Mouse (Mus musculus): ENCODE results near the gene Gm20388. TPM values are rescaled to one million over a fixed set of nuclear protein-coding genes. Genes with fewer than 3 reads are reported as not detected.

The Gm20388 gene
- polyA plus RNA-seq, 1 experiment from 2014 or later = not detected

DNA sequence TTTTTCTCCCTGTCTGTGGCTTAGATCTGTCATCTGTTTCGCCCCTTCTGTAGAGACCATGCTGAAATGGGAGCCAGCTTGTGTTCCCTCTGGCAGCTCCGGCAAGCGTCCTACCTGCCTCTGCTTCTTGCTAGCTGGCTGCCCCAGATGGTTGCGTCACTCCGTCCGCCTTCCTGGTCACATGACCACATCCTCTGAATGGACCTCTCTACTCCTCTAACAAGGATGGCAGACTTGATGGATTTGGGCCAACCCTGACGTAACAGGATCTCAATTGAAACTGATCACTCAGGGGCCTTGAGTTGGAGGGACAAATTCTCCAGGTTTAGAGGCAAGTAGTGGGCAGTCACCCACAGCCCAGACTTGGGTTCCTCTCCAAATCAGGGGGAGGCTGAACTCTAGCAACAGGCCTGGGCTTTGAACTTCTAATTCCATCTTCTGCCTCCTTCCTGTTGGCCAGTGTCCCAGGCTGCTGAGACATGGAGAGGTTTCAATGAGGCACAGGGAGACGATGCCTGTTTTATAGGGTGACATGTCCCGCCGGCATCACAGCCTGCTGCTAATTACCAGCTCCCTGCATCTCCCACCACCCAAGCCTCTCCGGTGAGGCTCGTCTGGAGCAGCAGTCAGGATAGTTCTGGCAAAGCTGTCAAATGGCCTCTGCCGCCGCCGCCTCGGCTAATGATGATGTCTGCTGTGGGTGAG, 2279.9 kb downstream of the Gm20388 start:
- no peaks in the 10 kb centered on the region for H3K9me3 ChIP-seq
- WGBS = 56% methylated on average over 16 of the region's 16 CpGs
- no peaks in the 10 kb centered on the region for H3K36me3 ChIP-seq
- no peak overlapping the region for H3K9ac ChIP-seq
- H3K27me3 ChIP-seq (replicated peaks) = peaks cover 8% of the 10 kb centered on the region
- H3K27ac ChIP-seq (replicated peaks) = peak overlapping the region; percentile 20; the same call in 1 of the 2 replicates
- H3K4me3 ChIP-seq = no peak overlapping the region
- ATAC-seq (ENCODE audit: extremely low read depth, insufficient number of reproducible peaks, low FRiP score, low TSS enrichment) = no peak
- H3K4me2 ChIP-seq = no peak overlapping the region
- peaks cover 51% of the 10 kb centered on the region for H3K4me1 ChIP-seq

DNA sequence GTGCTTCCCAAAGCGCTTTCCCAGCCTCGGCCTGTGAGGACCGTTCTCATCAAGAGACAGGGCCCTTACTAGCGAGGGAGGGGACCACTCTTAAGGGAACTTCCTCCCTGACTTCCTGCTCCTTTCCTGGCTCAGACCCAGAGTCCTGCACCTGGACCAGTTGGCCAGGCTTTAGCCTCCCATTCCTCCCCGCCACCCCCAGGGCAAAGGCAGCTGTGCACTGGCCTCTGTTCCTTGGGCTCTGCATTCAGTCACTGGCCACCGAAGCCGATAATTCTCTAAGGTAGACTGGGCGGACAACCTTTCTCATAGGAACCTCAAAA, 2280.4 kb downstream of the Gm20388 start:
- Histone ChIP-seq H3K9ac (no peak overlapping the region), H3K4me3 (no peak overlapping the region), H3K4me1 (peaks cover 51% of the 10 kb centered on the region), H3K27ac (replicated peaks) (peak overlapping the region; percentile 20; the same call in 1 of the 2 replicates), H3K4me2 (no peak overlapping the region), H3K9me3 (no peaks in the 10 kb centered on the region), H3K36me3 (no peaks in the 10 kb centered on the region), H3K27me3 (replicated peaks) (peaks cover 8% of the 10 kb centered on the region)
- WGBS = 68% methylated on average over 8 of the region's 8 CpGs
- ATAC-seq (ENCODE audit: extremely low read depth, insufficient number of reproducible peaks, low FRiP score, low TSS enrichment) = no peak

DNA sequence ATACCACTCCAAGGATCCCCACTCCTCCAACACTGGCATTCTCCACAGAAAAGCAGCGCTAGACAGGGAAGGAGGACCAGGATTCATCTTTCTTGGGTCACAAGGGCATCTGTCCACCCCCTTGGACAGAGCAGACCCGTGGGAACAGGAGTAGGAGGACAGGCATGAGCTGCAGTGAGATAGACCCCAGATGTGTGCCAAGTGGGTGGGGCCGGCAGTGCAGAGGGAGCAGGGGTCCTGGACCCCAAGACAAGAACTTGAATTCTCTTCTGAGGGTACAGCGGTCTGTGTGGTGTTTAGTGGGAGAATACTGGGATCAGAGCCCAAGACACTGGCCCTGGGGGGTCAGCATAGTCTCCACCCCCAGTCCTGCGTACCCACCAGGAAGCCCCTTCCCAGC, 2282.1 kb downstream of the Gm20388 start:
- no peak overlapping the region for H3K9ac ChIP-seq
- WGBS = 71% methylated on average over 5 of the region's 5 CpGs

DNA sequence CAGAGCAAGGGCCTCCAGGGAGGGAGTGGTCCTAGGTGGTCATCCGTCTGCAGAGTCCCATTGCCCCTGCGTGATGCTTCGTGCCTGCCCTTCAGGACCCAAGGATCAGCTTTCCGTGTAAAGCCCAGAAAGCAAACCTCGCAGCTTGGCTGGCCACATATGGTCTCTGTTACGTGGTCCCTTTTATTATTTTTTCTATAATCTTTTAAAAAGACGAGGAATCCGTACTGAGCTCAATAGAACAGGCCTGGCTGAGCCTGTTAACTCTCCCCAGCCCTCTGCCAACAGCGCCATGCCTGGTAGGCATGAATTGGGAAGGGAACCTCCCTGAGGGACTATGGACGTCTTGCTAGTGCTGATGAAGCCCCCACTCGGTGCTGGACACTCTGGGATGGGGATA, 2282.9 kb downstream of the Gm20388 start:
- Histone ChIP-seq H3K4me2 (no peak overlapping the region), H3K9ac (no peak overlapping the region), H3K27me3 (replicated peaks) (peaks cover 8% of the 10 kb centered on the region), H3K4me3 (no peak overlapping the region), H3K9me3 (no peaks in the 10 kb centered on the region), H3K4me1 (peaks cover 43% of the 10 kb centered on the region), H3K36me3 (no peaks in the 10 kb centered on the region), H3K27ac (replicated peaks) (no peak overlapping the region)
- 73% methylated on average over 11 of the region's 11 CpGs for WGBS
- ATAC-seq (ENCODE audit: extremely low read depth, insufficient number of reproducible peaks, low FRiP score, low TSS enrichment) = no peak

More for the DNA sequence above, 2282.1 kb downstream of the Gm20388 start:
- peaks cover 43% of the 10 kb centered on the region for H3K4me1 ChIP-seq
- no peak overlapping the region for H3K4me2 ChIP-seq
- H3K27ac ChIP-seq (replicated peaks) = no peak overlapping the region
- H3K4me3 ChIP-seq = no peak overlapping the region
- peaks cover 8% of the 10 kb centered on the region for H3K27me3 ChIP-seq (replicated peaks)
- no peak for ATAC-seq (ENCODE audit: extremely low read depth, insufficient number of reproducible peaks, low FRiP score, low TSS enrichment)
- no peaks in the 10 kb centered on the region for H3K9me3 ChIP-seq
- no peaks in the 10 kb centered on the region for H3K36me3 ChIP-seq

DNA sequence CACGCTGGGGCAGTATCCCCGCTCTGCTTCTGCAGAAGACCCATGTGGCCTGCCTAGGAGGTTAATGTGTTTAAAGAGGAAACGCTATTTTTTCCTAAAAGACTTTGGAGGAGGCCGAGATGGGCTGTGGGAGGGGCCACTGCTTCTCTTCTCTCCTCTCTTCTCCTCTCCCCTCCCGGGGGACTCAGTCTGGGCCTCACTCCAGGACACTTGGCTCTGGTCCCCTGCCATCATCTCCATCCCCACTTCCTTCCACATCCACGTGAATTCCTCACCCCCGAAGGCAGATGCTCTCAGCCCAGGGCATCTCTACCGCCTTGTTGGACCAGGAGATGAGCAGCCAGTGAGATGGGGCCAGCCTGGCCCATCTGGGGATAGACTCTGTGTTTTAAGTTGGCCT, 2283.8 kb downstream of the Gm20388 start:
- Histone ChIP-seq H3K9ac (no peak overlapping the region), H3K36me3 (no peaks in the 10 kb centered on the region), H3K9me3 (no peaks in the 10 kb centered on the region), H3K27me3 (replicated peaks) (peaks cover 5% of the 10 kb centered on the region), H3K4me1 (peaks cover 43% of the 10 kb centered on the region), H3K4me2 (no peak overlapping the region), H3K4me3 (no peak overlapping the region), H3K27ac (replicated peaks) (no peak overlapping the region; the same call in 1 of the 2 replicates)
- 53% methylated on average over 7 of the region's 8 CpGs for WGBS
- ATAC-seq (ENCODE audit: extremely low read depth, insufficient number of reproducible peaks, low FRiP score, low TSS enrichment) = no peak

DNA sequence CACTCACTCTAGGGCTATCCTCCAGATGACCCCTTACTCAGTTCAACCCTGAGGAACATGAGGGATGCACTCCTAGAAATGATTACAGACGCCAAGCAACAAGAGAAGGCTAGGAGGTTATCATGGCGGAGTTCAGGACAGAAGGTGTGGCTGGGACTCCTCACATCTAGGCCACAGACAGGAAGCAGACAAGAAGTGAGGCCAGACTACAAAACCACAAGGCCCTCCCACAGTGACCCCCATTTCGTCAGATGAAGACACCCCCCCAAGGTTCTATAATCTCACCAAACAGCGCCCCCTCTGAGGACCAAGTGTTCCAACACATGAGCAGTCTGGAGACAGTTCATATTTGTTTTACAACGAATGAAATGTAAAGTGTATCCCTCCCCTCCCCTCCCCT, 2286.7 kb downstream of the Gm20388 start:
- 51% methylated on average over 5 of the region's 5 CpGs for WGBS
- no peak overlapping the region for H3K4me2 ChIP-seq
- no peak overlapping the region for H3K9ac ChIP-seq
- H3K27ac ChIP-seq (replicated peaks) = no peak overlapping the region
- H3K4me1 ChIP-seq = peaks cover 28% of the 10 kb centered on the region
- H3K4me3 ChIP-seq = no peak overlapping the region
- H3K36me3 ChIP-seq = no peaks in the 10 kb centered on the region
- peaks cover 5% of the 10 kb centered on the region for H3K27me3 ChIP-seq (replicated peaks)
- H3K9me3 ChIP-seq = no peaks in the 10 kb centered on the region
- no peak for ATAC-seq (ENCODE audit: extremely low read depth, insufficient number of reproducible peaks, low FRiP score, low TSS enrichment)

DNA sequence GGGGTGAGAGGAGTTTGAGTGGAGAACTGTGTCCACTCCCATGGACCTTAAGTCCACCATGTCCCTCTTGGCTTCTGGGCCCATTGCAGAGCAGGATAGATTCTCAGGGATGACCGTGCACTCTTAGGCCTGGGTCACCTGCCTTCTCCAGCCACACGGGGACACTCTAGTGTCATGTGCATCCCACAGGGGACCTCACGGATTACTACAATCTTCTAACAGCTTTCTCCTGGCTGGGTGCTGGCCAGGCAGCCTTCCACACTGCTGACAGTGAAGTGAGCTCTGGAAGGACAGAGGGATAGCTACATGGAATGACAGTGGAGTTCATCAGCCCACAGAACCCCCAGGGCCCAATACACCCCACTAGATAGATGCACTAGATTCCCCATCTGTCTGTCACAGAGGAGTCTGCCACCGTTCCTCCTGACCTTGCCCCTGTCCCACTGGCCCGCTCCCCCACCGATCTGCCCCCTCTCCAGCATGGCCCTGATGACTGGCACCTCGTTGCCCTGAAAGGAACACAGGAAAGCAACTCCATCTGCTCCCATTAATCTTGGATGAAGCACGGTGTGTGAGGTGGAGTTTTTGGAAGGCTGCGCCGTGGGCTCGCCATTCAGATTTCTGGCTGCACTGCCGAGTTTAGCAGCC, 2287.9 kb downstream of the Gm20388 start:
- Histone ChIP-seq H3K9me3 (no peaks in the 10 kb centered on the region), H3K4me1 (peaks cover 17% of the 10 kb centered on the region), H3K4me3 (no peak overlapping the region), H3K4me2 (no peak overlapping the region), H3K9ac (no peak overlapping the region), H3K36me3 (no peaks in the 10 kb centered on the region), H3K27ac (replicated peaks) (no peak overlapping the region), H3K27me3 (replicated peaks) (peaks cover 5% of the 10 kb centered on the region)
- no peak for ATAC-seq (ENCODE audit: extremely low read depth, insufficient number of reproducible peaks, low FRiP score, low TSS enrichment)
- 76% methylated on average over 12 of the region's 12 CpGs for WGBS

DNA sequence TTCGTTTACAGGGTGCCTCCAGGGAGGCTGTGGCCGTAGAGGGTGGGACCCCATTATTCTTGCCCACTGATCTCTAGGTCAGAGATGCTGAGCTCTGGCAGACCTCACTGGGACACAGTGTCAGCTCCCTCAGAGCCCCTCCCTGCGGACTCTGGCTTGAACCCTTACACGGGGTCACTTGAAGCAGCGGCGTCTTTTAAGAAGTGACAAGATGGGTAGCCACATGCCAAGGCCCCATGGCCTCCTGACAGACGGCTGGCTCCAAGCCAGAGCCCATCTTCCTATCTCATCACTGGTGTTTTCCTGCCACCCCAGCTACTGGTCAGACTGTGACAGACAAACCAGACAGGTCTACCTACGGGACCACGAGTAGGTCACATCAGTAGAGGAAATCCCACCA, 2288.6 kb downstream of the Gm20388 start:
- ATAC-seq (ENCODE audit: extremely low read depth, insufficient number of reproducible peaks, low FRiP score, low TSS enrichment) = no peak
- no peak overlapping the region for H3K9ac ChIP-seq
- no peak overlapping the region for H3K4me2 ChIP-seq
- H3K27me3 ChIP-seq (replicated peaks) = peaks cover 7% of the 10 kb centered on the region
- peaks cover 10% of the 10 kb centered on the region for H3K4me1 ChIP-seq
- H3K27ac ChIP-seq (replicated peaks) = no peak overlapping the region
- no peak overlapping the region for H3K4me3 ChIP-seq
- H3K9me3 ChIP-seq = no peaks in the 10 kb centered on the region
- WGBS = 74% methylated on average over 9 of the region's 9 CpGs
- no peaks in the 10 kb centered on the region for H3K36me3 ChIP-seq

DNA sequence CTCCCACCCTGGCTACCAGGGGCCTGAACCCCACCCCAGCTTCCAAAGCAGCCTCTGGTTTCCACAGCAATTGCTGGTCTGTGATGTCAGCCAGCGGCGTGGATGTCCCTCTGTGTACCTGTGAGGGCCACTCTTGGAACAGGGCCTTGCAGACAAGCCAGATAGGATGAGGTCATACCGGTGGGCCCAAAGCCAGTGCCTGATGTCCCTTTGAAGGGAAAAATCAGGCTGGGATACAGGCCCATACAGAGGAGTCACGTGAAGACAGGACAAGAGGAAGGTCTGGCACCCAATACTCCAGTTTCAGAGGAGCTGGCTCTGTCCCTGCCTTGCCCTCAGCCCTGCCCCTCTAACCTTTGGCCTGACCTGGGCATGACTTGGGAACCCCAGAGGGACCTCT, 2289.2 kb downstream of the Gm20388 start:
- H3K9me3 ChIP-seq = no peaks in the 10 kb centered on the region
- WGBS = 75% methylated on average over 4 of the region's 4 CpGs
- no peak overlapping the region for H3K9ac ChIP-seq
- H3K4me3 ChIP-seq = no peak overlapping the region
- peaks cover 7% of the 10 kb centered on the region for H3K27me3 ChIP-seq (replicated peaks)
- no peaks in the 10 kb centered on the region for H3K36me3 ChIP-seq
- H3K4me1 ChIP-seq = 0 out of 2 replicates have a peak, but pooled peaks cover 5% of the 10 kb centered on the region
- ATAC-seq (ENCODE audit: extremely low read depth, insufficient number of reproducible peaks, low FRiP score, low TSS enrichment) = no peak
- H3K4me2 ChIP-seq = no peak overlapping the region
- no peak overlapping the region for H3K27ac ChIP-seq (replicated peaks)

DNA sequence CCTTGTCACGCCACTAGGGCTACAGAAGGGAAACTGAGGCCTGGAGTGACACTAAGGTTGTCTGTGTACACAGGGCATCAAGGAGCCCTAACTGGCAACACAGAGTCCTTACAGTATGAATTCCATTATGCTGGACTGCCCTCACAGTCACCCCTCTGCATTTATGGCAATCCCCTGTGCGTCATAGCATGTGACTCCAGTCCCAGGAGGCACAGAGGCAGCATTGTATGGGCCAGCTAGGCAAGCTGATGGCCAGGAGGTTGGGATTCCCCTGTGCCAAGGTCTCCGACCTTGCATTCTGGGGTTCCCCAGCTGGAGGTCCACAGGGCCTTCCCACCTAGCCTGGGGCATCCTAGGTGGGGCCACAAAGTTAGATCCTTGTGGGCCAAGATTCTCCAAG, 2300.9 kb downstream of the Gm20388 start:
- H3K9me3 ChIP-seq = peaks cover 9% of the 10 kb centered on the region; the same call in 1 of the 2 replicates
- H3K27ac ChIP-seq (replicated peaks) = no peak overlapping the region
- H3K4me1 ChIP-seq = no peaks in the 10 kb centered on the region; the same call in 1 of the 2 replicates
- no peak for ATAC-seq (ENCODE audit: extremely low read depth, insufficient number of reproducible peaks, low FRiP score, low TSS enrichment)
- 66% methylated on average over 3 of the region's 3 CpGs for WGBS
- 0 out of 2 replicates have a peak, but pooled peaks cover 5% of the 10 kb centered on the region for H3K27me3 ChIP-seq (replicated peaks)
- H3K9ac ChIP-seq = no peak overlapping the region
- H3K36me3 ChIP-seq = no peaks in the 10 kb centered on the region
- no peak overlapping the region for H3K4me2 ChIP-seq
- no peak overlapping the region for H3K4me3 ChIP-seq

DNA sequence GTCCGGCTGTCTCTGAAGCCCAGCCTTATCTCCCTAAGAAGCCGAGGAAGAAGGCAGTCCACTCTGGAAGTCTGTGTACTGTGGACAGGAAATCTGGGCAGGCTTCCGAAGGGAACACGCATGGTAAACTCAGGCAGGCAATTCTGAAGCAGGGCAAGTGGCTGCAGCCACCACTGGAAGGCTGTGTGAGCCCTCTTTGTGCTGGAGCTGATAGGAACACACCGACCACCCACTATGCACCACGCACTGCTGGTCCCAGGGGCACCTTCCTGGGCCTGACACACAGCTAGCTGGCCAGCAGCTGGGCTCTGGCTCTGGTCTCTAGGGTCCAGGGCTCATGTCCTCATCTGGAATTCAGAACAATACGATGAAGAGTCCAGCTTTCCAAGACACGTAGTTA, 2305.0 kb downstream of the Gm20388 start:
- H3K4me3 ChIP-seq = no peak overlapping the region
- H3K27ac ChIP-seq (replicated peaks) = no peak overlapping the region
- H3K4me2 ChIP-seq = no peak overlapping the region
- H3K4me1 ChIP-seq = no peaks in the 10 kb centered on the region; the same call in 1 of the 2 replicates
- no peak overlapping the region for H3K9ac ChIP-seq
- no peaks in the 10 kb centered on the region for H3K36me3 ChIP-seq
- 50% methylated on average over 8 of the region's 8 CpGs for WGBS
- H3K27me3 ChIP-seq (replicated peaks) = 0 out of 2 replicates have a peak, but pooled peaks cover 9% of the 10 kb centered on the region
- no peak for ATAC-seq (ENCODE audit: extremely low read depth, insufficient number of reproducible peaks, low FRiP score, low TSS enrichment)
- H3K9me3 ChIP-seq = no peaks in the 10 kb centered on the region

DNA sequence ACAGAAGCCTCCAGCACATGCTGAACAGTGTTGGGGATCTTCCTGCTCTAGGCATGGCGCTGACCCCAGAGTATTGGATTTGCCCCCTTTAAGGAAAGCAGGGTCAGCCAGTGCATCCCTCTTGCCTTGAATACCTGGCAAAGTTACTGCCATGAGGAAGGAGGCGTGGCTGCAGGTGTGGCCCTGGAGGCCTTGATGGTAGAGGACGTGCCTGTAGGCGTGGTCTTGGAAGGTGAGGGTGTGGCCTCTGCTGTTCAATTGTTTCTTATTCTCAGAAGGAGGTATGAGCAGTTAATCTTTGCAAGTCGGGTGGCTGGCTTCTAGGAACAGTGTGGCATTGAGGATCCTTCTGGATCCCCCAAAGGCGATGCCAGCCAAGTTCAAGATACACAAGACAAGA, 2305.8 kb downstream of the Gm20388 start:
- H3K27ac ChIP-seq (replicated peaks) = no peak overlapping the region
- H3K9ac ChIP-seq = no peak overlapping the region
- no peaks in the 10 kb centered on the region for H3K36me3 ChIP-seq
- ATAC-seq (ENCODE audit: extremely low read depth, insufficient number of reproducible peaks, low FRiP score, low TSS enrichment) = no peak
- whole genome bisulfite sequencing = 64% methylated on average over 6 of the region's 6 CpGs
- H3K27me3 ChIP-seq (replicated peaks) = 0 out of 2 replicates have a peak, but pooled peaks cover 9% of the 10 kb centered on the region
- no peak overlapping the region for H3K4me3 ChIP-seq
- no peak overlapping the region for H3K4me2 ChIP-seq
- H3K4me1 ChIP-seq = no peaks in the 10 kb centered on the region; the same call in 1 of the 2 replicates
- no peaks in the 10 kb centered on the region for H3K9me3 ChIP-seq

All from heart, embryonic 13.5 days (tissue).